ENCODE assay signal across 8 mouse cellular contexts in the genomic region with DNA sequence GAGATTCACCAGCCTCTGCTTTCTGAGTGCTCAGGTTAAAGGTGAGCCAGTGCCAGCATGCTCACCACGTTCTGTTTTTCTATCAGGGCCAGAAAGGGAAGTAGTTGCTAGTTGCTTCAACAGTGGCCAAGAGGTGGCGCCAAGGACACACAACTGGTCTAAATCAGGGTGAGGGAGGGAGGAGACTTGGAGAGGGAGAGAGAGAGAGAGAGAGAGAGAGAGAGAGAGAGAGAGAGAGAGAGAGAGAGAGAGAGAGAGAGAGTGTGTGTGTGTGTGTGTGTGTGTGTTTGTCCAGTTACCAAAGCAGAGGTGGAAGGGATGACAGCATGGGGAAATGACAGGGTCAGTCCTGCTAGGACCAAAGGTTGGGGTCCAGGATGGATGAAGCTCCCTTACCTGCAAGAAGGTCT. TPM values are rescaled to one million over a fixed set of nuclear protein-coding genes. Genes with fewer than 3 reads are reported as not detected.
DNase-seq lines count a peak whose midpoint lies in the region; ATAC-seq and TF ChIP-seq lines count a peak whose summit lies in the region.

No protein-coding gene starts in this region.

- no peak for DNase-seq in frontal cortex, postnatal 10 days (ENCODE audit: low spot score in 2 of 2)
- peak; percentile 91 for DNase-seq in 416B (ENCODE audit: low read depth)
- peak; percentile 79 for DNase-seq in ZHBTc4 (ENCODE audit: low read depth, low spot score)
- DNase-seq in gastrocnemius, adult 2 months, result peak; percentile 83
- peak; percentile 67 to 71 for DNase-seq in layer of hippocampus, postnatal 10 days (ENCODE audit: low spot score in 2 of 2)

- intact Hi-C loops in gastrocnemius, adult 2 months (cut with DNase I), result loop anchor here (1.0 kb wide), 1 partner anchor 41 kb away; no protein-coding TSS in a partner anchor

- H3K27ac ChIP-seq in gastrocnemius, adult 2 months, result no peak overlapping the region

- TF ChIP-seq CTCF in gastrocnemius, adult 2 months (IDR thresholded peaks at IDR 0.05), result peak; percentile 63

- no peak overlapping the region for H3K4me3 ChIP-seq in gastrocnemius, adult 2 months

- peak; percentile 61 for ATAC-seq in frontal cortex, adult (ENCODE audit: low TSS enrichment)
- peak; percentile 85 for ATAC-seq in neutrophil, adult 5-6 weeks (ENCODE audit: extremely low read depth, insufficient number of reproducible peaks, low FRiP score, poor library complexity, severe bottlenecking)
- no peak for ATAC-seq in erythroid progenitor cell, adult 5-6 weeks (replicated peaks; ENCODE audit: low FRiP score, poor library complexity, severe bottlenecking)

RNA-seq across cellular contexts. Expression of a gene that starts 7.4 kb away (rescaled TPM):
- 10 to 100 TPM in 1 of 2 experiments, 1 to 10 TPM in 1; 8.0 to 13.0 TPM for total RNA-seq in gastrocnemius, adult 2 months (2021)
- 10 to 100 TPM; 36.5 to 45.0 TPM for total RNA-seq in layer of hippocampus, postnatal 10 days (2021)
- 1.9 and 3.1 TPM in 2 replicates for total RNA-seq in neutrophil, adult 5-6 weeks (2017)
- total RNA-seq in erythroid progenitor cell, adult 5-6 weeks (2015; ENCODE audit: low replicate concordance), result 4.2 and 6.5 TPM in 2 replicates
- 0.30 and 0.77 TPM in 2 replicates for total RNA-seq in erythroid progenitor cell, adult 5-6 weeks (2017; ENCODE audit: low replicate concordance)

RNA-seq across cellular contexts. Expression of a gene that starts 19.3 kb away (rescaled TPM):
- total RNA-seq in gastrocnemius, adult 2 months (2021), result 1 to 10 TPM; 5.0 to 10.0 TPM
- 1 to 10 TPM; 6.7 to 7.5 TPM for total RNA-seq in layer of hippocampus, postnatal 10 days (2021)
- total RNA-seq in neutrophil, adult 5-6 weeks (2017), result 11.8 and 15.2 TPM in 2 replicates
- 2.2 and 5.0 TPM in 2 replicates for total RNA-seq in erythroid progenitor cell, adult 5-6 weeks (2015; ENCODE audit: low replicate concordance)
- total RNA-seq in erythroid progenitor cell, adult 5-6 weeks (2017; ENCODE audit: low replicate concordance), result 0.15 and 0.39 TPM in 2 replicates

RNA-seq across cellular contexts. Expression of a gene that starts 36.9 kb away (rescaled TPM):
- total RNA-seq in gastrocnemius, adult 2 months (2021), result not detected
- total RNA-seq in layer of hippocampus, postnatal 10 days (2021), result 1 to 10 TPM in 1 of 2 experiments, under 1 TPM in 1; 0.89 to 1.0 TPM
- 0.49 TPM in 1 of 2 replicates, not detected in the other for total RNA-seq in neutrophil, adult 5-6 weeks (2017)
- total RNA-seq in erythroid progenitor cell, adult 5-6 weeks (2015; ENCODE audit: low replicate concordance), result 0.72 TPM in 1 of 2 replicates, not detected in the other
- 3.9 TPM in 1 of 2 replicates, not detected in the other for total RNA-seq in erythroid progenitor cell, adult 5-6 weeks (2017; ENCODE audit: low replicate concordance)

Comparison
In these comparisons a context has a peak if more than half of its experiments do, and no peak if none do; other contexts are left out.
1. DNase-seq: peak in 416B (single experiment), ZHBTc4 (single experiment), gastrocnemius, adult 2 months (single experiment) and layer of hippocampus, postnatal 10 days (2 of 2); none in frontal cortex, postnatal 10 days (0 of 2).